Mouse (Mus musculus): ENCODE measurements around the gene Cep19.

GRCm38 (mm10) chr16:32125364-32125763, 25.8 kb downstream of the Cep19 start:
- no peak for TF ChIP-seq CTCF (IDR thresholded peaks at IDR 0.05; ENCODE audit: low read depth)
- TF ChIP-seq EP300 (optimal IDR thresholded peaks at IDR 0.05) = no peak
